In genomic region chr17:35295796-35296195, GRCm38 (mm10) we compare ENCODE assay signal across 8 mouse cellular contexts. TPM values are rescaled to one million over a fixed set of nuclear protein-coding genes. Genes with fewer than 3 reads are reported as not detected.
DNase-seq lines count a peak whose midpoint lies in the region; ATAC-seq lines count a peak whose summit lies in the region.
"Not testable (repeated sequence)": the region's sequence is repeated elsewhere in the genome, so short reads cannot be mapped to it uniquely, and the experiment has no call there.

No protein-coding gene starts in this region.

- not testable (repeated sequence) for H3K36me3 ChIP-seq in ES-E14 (ENCODE audit: control insufficient read depth, insufficient read depth, low read length, poor library complexity, severe bottlenecking); forebrain, embryonic 11.5 days (ENCODE audit: control insufficient read depth, insufficient read depth, low read length); hindbrain, embryonic 10.5 days

- not testable (repeated sequence) for H3K9ac ChIP-seq in ES-E14 (ENCODE audit: insufficient read depth, low read depth, low read length, poor library complexity, severe bottlenecking); forebrain, embryonic 11.5 days (ENCODE audit: low read length)

- peak; percentile 43 for DNase-seq in ES-E14 (ENCODE audit: low read depth, low spot score)
- DNase-seq in c-Kit-positive CD71-negative TER-119-negative erythroid progenitor cells, embryonic 14.5 days (ENCODE audit: low read depth) = peak; percentile 64
- DNase-seq in forebrain, embryonic 11.5 days (ENCODE audit: low spot score) = peak; percentile 69
- peak; percentile 41 for DNase-seq in hindbrain, embryonic 10.5 days (ENCODE audit: low spot score)
- peak; percentile 33 to 75 for DNase-seq in layer of hippocampus, postnatal 25 days (ENCODE audit: extremely low spot score in 1 of 2, low spot score in 1 of 2)
- peak; percentile 50 to 75 for DNase-seq in lung, postnatal 4 days
- DNase-seq in right cerebral cortex, postnatal 4 days = peak; percentile 72
- DNase-seq in urinary bladder, adult 2 months (ENCODE audit: low spot score) = peak; percentile 35

- ATAC-seq in forebrain, embryonic 11.5 days (replicated peaks; ENCODE audit: low FRiP score) = not testable (repeated sequence)

- H3K4me1 ChIP-seq in ES-E14 (ENCODE audit: control insufficient read depth in 2 of 2, insufficient read depth in 2 of 2, low read length in 2 of 2, poor library complexity in 1 of 2); forebrain, embryonic 11.5 days (replicated peaks; ENCODE audit: control insufficient read depth, insufficient read depth, low read length); hindbrain, embryonic 10.5 days (replicated peaks): not testable (repeated sequence)

- H3K9me3 ChIP-seq in ES-E14 (ENCODE audit: control insufficient read depth, insufficient read depth, low read depth, low read length); forebrain, embryonic 11.5 days (ENCODE audit: control insufficient read depth, low read length); hindbrain, embryonic 10.5 days: not testable (repeated sequence)

- not testable (repeated sequence) for H3K4me3 ChIP-seq in ES-E14 (ENCODE audit: insufficient read depth in 1 of 2, low read depth in 1 of 2, low read length in 2 of 2, poor library complexity in 1 of 2, severe bottlenecking in 1 of 2); forebrain, embryonic 11.5 days (ENCODE audit: low read depth, low read length); hindbrain, embryonic 10.5 days

- not testable (repeated sequence) for H3K4me2 ChIP-seq in forebrain, embryonic 11.5 days (ENCODE audit: low read depth, low read length, severe bottlenecking)

- H3K27me3 ChIP-seq in forebrain, embryonic 11.5 days (ENCODE audit: control insufficient read depth, insufficient read depth, low read length); hindbrain, embryonic 10.5 days (ENCODE audit: insufficient read depth, poor library complexity, severe bottlenecking): not testable (repeated sequence)

- not testable (repeated sequence) for H3K27ac ChIP-seq in ES-E14 (ENCODE audit: insufficient read depth, low read depth, low read length, poor library complexity, severe bottlenecking); forebrain, embryonic 11.5 days (ENCODE audit: low read depth, low read length); hindbrain, embryonic 10.5 days

- in situ Hi-C loops in ES-E14 (cut with MboI; ENCODE audit: low sequenced_read_pairs in 2 of 2, unreplicated experiment in 2 of 2) = not testable (repeated sequence)

- WGBS in forebrain, embryonic 11.5 days = 5% methylated on average over 5 of the region's 5 CpGs
- WGBS in hindbrain, embryonic 10.5 days = 3% methylated on average over 5 of the region's 5 CpGs

RNA-seq across cellular contexts. Expression of gene H2-Q1, which starts 24.4 kb away (rescaled TPM):
- 0.11 TPM in 1 of 2 replicates, not detected in the other for total RNA-seq in ES-E14 (2012; rRNA removed)
- polyA plus RNA-seq in forebrain, embryonic 11.5 days (2014; fragmentation: Nextera tagmentation; extraction: Ambion mirVana) = not detected in 2 replicates
- polyA plus RNA-seq in hindbrain, embryonic 10.5 days (2016; fragmentation: Nextera tagmentation; extraction: Ambion mirVana) = not detected in 2 replicates
- under 1 TPM in 1 of 2 experiments, not detected in 1; 0.42 TPM for total RNA-seq in layer of hippocampus, postnatal 25 days (2021)
- polyA plus RNA-seq in urinary bladder, adult 2 months (2012; rRNA removed) = 0.19 TPM in 2 replicates

RNA-seq across cellular contexts. Expression of gene H2-D1, which starts 33.3 kb away (rescaled TPM):
- 30.1 and 44.9 TPM in 2 replicates for total RNA-seq in ES-E14 (2012; rRNA removed)
- 45.8 and 51.2 TPM in 2 replicates for polyA plus RNA-seq in forebrain, embryonic 11.5 days (2014; fragmentation: Nextera tagmentation; extraction: Ambion mirVana)
- 54.3 and 60.1 TPM in 2 replicates for polyA plus RNA-seq in hindbrain, embryonic 10.5 days (2016; fragmentation: Nextera tagmentation; extraction: Ambion mirVana)
- total RNA-seq in layer of hippocampus, postnatal 25 days (2021) = 10 to 100 TPM; 14.6 to 15.9 TPM
- polyA plus RNA-seq in urinary bladder, adult 2 months (2012; rRNA removed) = 589 and 606 TPM in 2 replicates

RNA-seq across cellular contexts. Expression of gene H2-Q2, which starts 46.2 kb away (rescaled TPM):
- 0.67 and 1.4 TPM in 2 replicates for total RNA-seq in ES-E14 (2012; rRNA removed)
- 0.31 and 0.53 TPM in 2 replicates for polyA plus RNA-seq in forebrain, embryonic 11.5 days (2014; fragmentation: Nextera tagmentation; extraction: Ambion mirVana)
- 0.73 and 0.76 TPM in 2 replicates for polyA plus RNA-seq in hindbrain, embryonic 10.5 days (2016; fragmentation: Nextera tagmentation; extraction: Ambion mirVana)
- under 1 TPM in 1 of 2 experiments, not detected in 1; 0.44 TPM for total RNA-seq in layer of hippocampus, postnatal 25 days (2021)
- 3.0 and 3.4 TPM in 2 replicates for polyA plus RNA-seq in urinary bladder, adult 2 months (2012; rRNA removed)

RNA-seq across cellular contexts. Expression of gene Ddx39b, which starts 54.2 kb away (rescaled TPM):
- 316 and 414 TPM in 2 replicates for total RNA-seq in ES-E14 (2012; rRNA removed)
- polyA plus RNA-seq in forebrain, embryonic 11.5 days (2014; fragmentation: Nextera tagmentation; extraction: Ambion mirVana) = 717 and 756 TPM in 2 replicates
- 661 and 692 TPM in 2 replicates for polyA plus RNA-seq in hindbrain, embryonic 10.5 days (2016; fragmentation: Nextera tagmentation; extraction: Ambion mirVana)
- total RNA-seq in layer of hippocampus, postnatal 25 days (2021) = 100 to 1,000 TPM; 213 to 229 TPM
- polyA plus RNA-seq in urinary bladder, adult 2 months (2012; rRNA removed) = 314 and 350 TPM in 2 replicates
